Mouse (Mus musculus): ENCODE measurements around the gene Hspa1a. TPM values are rescaled to one million over a fixed set of nuclear protein-coding genes. Genes with fewer than 3 reads are reported as not detected.

Hspa1a gene
- polyA plus RNA-seq, 1 experiment from 2014 or later = 1.1 TPM

- no peak for DNase-seq (ENCODE audit: low spot score)
- Histone ChIP-seq H3K4me1 (peaks cover 10% of the 10 kb centered on the region), H3K36me3 (no peaks in the 10 kb centered on the region), H3K4me3 (no peak overlapping the region), H3K27me3 (ENCODE audit: low read depth, poor library complexity, severe bottlenecking) (no peaks in the 10 kb centered on the region), H3K9me3 (replicated peaks) (no peaks in the 10 kb centered on the region), H3K27ac (no peak overlapping the region)
- 89% methylated on average over 18 of the region's 18 CpGs for WGBS
Measured at GRCm38 (mm10) chr17:34927306-34928019, 44.5 kb downstream of the Hspa1a start.

GRCm38 (mm10) chr17:34924258-34924657, 47.7 kb downstream of the Hspa1a start:
- Histone ChIP-seq H3K4me3 (no peak overlapping the region), H3K27ac (no peak overlapping the region), H3K36me3 (no peaks in the 10 kb centered on the region), H3K27me3 (ENCODE audit: low read depth, poor library complexity, severe bottlenecking) (no peaks in the 10 kb centered on the region), H3K4me1 (no peaks in the 10 kb centered on the region), H3K9me3 (replicated peaks) (no peaks in the 10 kb centered on the region)
- WGBS = 75% methylated on average over 5 of the region's 5 CpGs
- DNase-seq (ENCODE audit: low spot score) = no peak

- no peaks in the 10 kb centered on the region for H3K27me3 ChIP-seq (ENCODE audit: low read depth, poor library complexity, severe bottlenecking)
- no peaks in the 10 kb centered on the region for H3K36me3 ChIP-seq
- WGBS = 57% methylated on average over 6 of the region's 6 CpGs
- no peak overlapping the region for H3K4me3 ChIP-seq
- no peaks in the 10 kb centered on the region for H3K9me3 ChIP-seq (replicated peaks)
- DNase-seq (ENCODE audit: low spot score) = no peak
- H3K4me1 ChIP-seq = no peaks in the 10 kb centered on the region
- no peak overlapping the region for H3K27ac ChIP-seq
Measured at GRCm38 (mm10) chr17:34922939-34923338, 49.0 kb downstream of the Hspa1a start.

Other genes with a start within 250 kb of the Hspa1a start
- gene C4b, start 228.3 kb downstream of the Hspa1a start, polyA plus RNA-seq (2016; fragmentation: Nextera tagmentation; extraction: Ambion mirVana) = not detected in 2 replicates
- gene Cyp21a1, start 167.6 kb downstream of the Hspa1a start, polyA plus RNA-seq (2016; fragmentation: Nextera tagmentation; extraction: Ambion mirVana) = not detected in 2 replicates
- 23.3 and 28.6 TPM in 2 replicates for gene Stk19, start 135.2 kb downstream of the Hspa1a start, polyA plus RNA-seq (2016; fragmentation: Nextera tagmentation; extraction: Ambion mirVana)
- 77.5 and 83.5 TPM in 2 replicates for gene Dxo, start 135.1 kb downstream of the Hspa1a start, polyA plus RNA-seq (2016; fragmentation: Nextera tagmentation; extraction: Ambion mirVana)
- 57.5 and 65.0 TPM in 2 replicates for gene Skiv2l, start 121.9 kb downstream of the Hspa1a start, polyA plus RNA-seq (2016; fragmentation: Nextera tagmentation; extraction: Ambion mirVana)
- 151 and 155 TPM in 2 replicates for gene Nelfe, start 121.8 kb downstream of the Hspa1a start, polyA plus RNA-seq (2016; fragmentation: Nextera tagmentation; extraction: Ambion mirVana)
- 2.1 and 2.5 TPM in 2 replicates for gene Cfb, start 109.6 kb downstream of the Hspa1a start, polyA plus RNA-seq (2016; fragmentation: Nextera tagmentation; extraction: Ambion mirVana)
- gene Zbtb12, start 92.7 kb downstream of the Hspa1a start, polyA plus RNA-seq (2016; fragmentation: Nextera tagmentation; extraction: Ambion mirVana) = 6.2 and 6.3 TPM in 2 replicates
- 0.06 TPM in 1 of 2 replicates, not detected in the other for gene Gm20547, start 90.1 kb downstream of the Hspa1a start, polyA plus RNA-seq (2016; fragmentation: Nextera tagmentation; extraction: Ambion mirVana)
- 0.29 and 0.40 TPM in 2 replicates for gene C2, start 73.9 kb downstream of the Hspa1a start, polyA plus RNA-seq (2016; fragmentation: Nextera tagmentation; extraction: Ambion mirVana)
- 109 and 116 TPM in 2 replicates for gene Ehmt2, start 73.7 kb downstream of the Hspa1a start, polyA plus RNA-seq (2016; fragmentation: Nextera tagmentation; extraction: Ambion mirVana)
- not detected in 2 replicates for gene Slc44a4, start 57.7 kb downstream of the Hspa1a start, polyA plus RNA-seq (2016; fragmentation: Nextera tagmentation; extraction: Ambion mirVana)
- gene Neu1, start 40.9 kb downstream of the Hspa1a start, polyA plus RNA-seq (2016; fragmentation: Nextera tagmentation; extraction: Ambion mirVana) = 14.6 and 16.1 TPM in 2 replicates
- 0.08 and 0.14 TPM in 2 replicates for gene Hspa1b, start 12.9 kb downstream of the Hspa1a start, polyA plus RNA-seq (2016; fragmentation: Nextera tagmentation; extraction: Ambion mirVana)
- not detected in 2 replicates for gene Gm20481, start 2.2 kb downstream of the Hspa1a start, polyA plus RNA-seq (2016; fragmentation: Nextera tagmentation; extraction: Ambion mirVana)
- 0.58 and 0.85 TPM in 2 replicates for gene Hspa1l, start 547 bp upstream of the Hspa1a start, polyA plus RNA-seq (2016; fragmentation: Nextera tagmentation; extraction: Ambion mirVana)
- 320 and 365 TPM in 2 replicates for gene Lsm2, start 9.7 kb upstream of the Hspa1a start, polyA plus RNA-seq (2016; fragmentation: Nextera tagmentation; extraction: Ambion mirVana)
- gene Vars, start 28.8 kb upstream of the Hspa1a start, polyA plus RNA-seq (2016; fragmentation: Nextera tagmentation; extraction: Ambion mirVana) = 222 and 267 TPM in 2 replicates
- gene Vwa7, start 44.4 kb upstream of the Hspa1a start, polyA plus RNA-seq (2016; fragmentation: Nextera tagmentation; extraction: Ambion mirVana) = 0.15 and 0.23 TPM in 2 replicates
- gene Sapcd1, start 55.9 kb upstream of the Hspa1a start, polyA plus RNA-seq (2016; fragmentation: Nextera tagmentation; extraction: Ambion mirVana) = 1.2 and 1.4 TPM in 2 replicates
- gene Msh5, start 74.6 kb upstream of the Hspa1a start, polyA plus RNA-seq (2016; fragmentation: Nextera tagmentation; extraction: Ambion mirVana) = 5.2 and 5.4 TPM in 2 replicates
- 174 and 186 TPM in 2 replicates for gene Clic1, start 77.8 kb upstream of the Hspa1a start, polyA plus RNA-seq (2016; fragmentation: Nextera tagmentation; extraction: Ambion mirVana)
- 453 and 568 TPM in 2 replicates for gene Ddah2, start 86.9 kb upstream of the Hspa1a start, polyA plus RNA-seq (2016; fragmentation: Nextera tagmentation; extraction: Ambion mirVana)
- not detected in 2 replicates for gene Ly6g6c, start 93.2 kb upstream of the Hspa1a start, polyA plus RNA-seq (2016; fragmentation: Nextera tagmentation; extraction: Ambion mirVana)
- 0.36 and 0.46 TPM in 2 replicates for gene Mpig6b, start 94.0 kb upstream of the Hspa1a start, polyA plus RNA-seq (2016; fragmentation: Nextera tagmentation; extraction: Ambion mirVana)
- gene Ly6g6e, start 104.7 kb upstream of the Hspa1a start, polyA plus RNA-seq (2016; fragmentation: Nextera tagmentation; extraction: Ambion mirVana) = 0.81 and 0.95 TPM in 2 replicates
- gene Ly6g6d, start 105.9 kb upstream of the Hspa1a start, polyA plus RNA-seq (2016; fragmentation: Nextera tagmentation; extraction: Ambion mirVana) = 0.80 and 1.1 TPM in 2 replicates
- gene Ly6g6f, start 113.5 kb upstream of the Hspa1a start, polyA plus RNA-seq (2016; fragmentation: Nextera tagmentation; extraction: Ambion mirVana) = 0.56 and 0.66 TPM in 2 replicates
- 53.3 and 63.6 TPM in 2 replicates for gene Abhd16a, start 117.1 kb upstream of the Hspa1a start, polyA plus RNA-seq (2016; fragmentation: Nextera tagmentation; extraction: Ambion mirVana)
- gene Ly6g5c, start 136.1 kb upstream of the Hspa1a start, polyA plus RNA-seq (2016; fragmentation: Nextera tagmentation; extraction: Ambion mirVana) = not detected in 2 replicates
- 1.4 and 1.7 TPM in 2 replicates for gene Ly6g5b, start 143.3 kb upstream of the Hspa1a start, polyA plus RNA-seq (2016; fragmentation: Nextera tagmentation; extraction: Ambion mirVana)
- gene Gpank1, start 149.3 kb upstream of the Hspa1a start, polyA plus RNA-seq (2016; fragmentation: Nextera tagmentation; extraction: Ambion mirVana) = 33.9 and 35.8 TPM in 2 replicates
- 299 and 317 TPM in 2 replicates for gene Csnk2b, start 149.9 kb upstream of the Hspa1a start, polyA plus RNA-seq (2016; fragmentation: Nextera tagmentation; extraction: Ambion mirVana)
- 8.4 and 8.5 TPM in 2 replicates for gene D17H6S53E, start 154.2 kb upstream of the Hspa1a start, polyA plus RNA-seq (2016; fragmentation: Nextera tagmentation; extraction: Ambion mirVana)
- gene Apom, start 159.9 kb upstream of the Hspa1a start, polyA plus RNA-seq (2016; fragmentation: Nextera tagmentation; extraction: Ambion mirVana) = 0.39 and 0.56 TPM in 2 replicates
- gene Bag6, start 163.0 kb upstream of the Hspa1a start, polyA plus RNA-seq (2016; fragmentation: Nextera tagmentation; extraction: Ambion mirVana) = 74.2 and 74.7 TPM in 2 replicates
- 213 and 229 TPM in 2 replicates for gene Prrc2a, start 192.7 kb upstream of the Hspa1a start, polyA plus RNA-seq (2016; fragmentation: Nextera tagmentation; extraction: Ambion mirVana)
- 1.5 and 1.8 TPM in 2 replicates for gene Aif1, start 203.9 kb upstream of the Hspa1a start, polyA plus RNA-seq (2016; fragmentation: Nextera tagmentation; extraction: Ambion mirVana)
- 1.6 and 2.0 TPM in 2 replicates for gene Lst1, start 216.3 kb upstream of the Hspa1a start, polyA plus RNA-seq (2016; fragmentation: Nextera tagmentation; extraction: Ambion mirVana)
- gene Ltb, start 222.3 kb upstream of the Hspa1a start, polyA plus RNA-seq (2016; fragmentation: Nextera tagmentation; extraction: Ambion mirVana) = 0.38 and 0.45 TPM in 2 replicates
- 0.14 TPM in 1 of 2 replicates, not detected in the other for gene Tnf, start 229.9 kb upstream of the Hspa1a start, polyA plus RNA-seq (2016; fragmentation: Nextera tagmentation; extraction: Ambion mirVana)
- not detected in 2 replicates for gene Lta, start 233.2 kb upstream of the Hspa1a start, polyA plus RNA-seq (2016; fragmentation: Nextera tagmentation; extraction: Ambion mirVana)
- 0.30 and 0.33 TPM in 2 replicates for gene Gm16181, start 248.7 kb upstream of the Hspa1a start, polyA plus RNA-seq (2016; fragmentation: Nextera tagmentation; extraction: Ambion mirVana)

All from limb, embryonic 10.5 days (tissue).